Mouse (Mus musculus) MEL (cell line): ENCODE data around the gene Mr1. TPM values are rescaled to one million over a fixed set of nuclear protein-coding genes. Genes with fewer than 3 reads are reported as not detected.

Experiments used
- DNase-seq: peaks from one replicate; pipeline ENCODE4 v3.0.0; 2011; ENCODE audit warnings: low read depth, low spot score
- H3K27ac ChIP-seq: 2 replicates; pipeline ENCODE4 v1.5.1; 2012; ENCODE audit warnings: low read depth, mild to moderate bottlenecking, control low read depth, low read length, moderate library complexity; ENCODE audit not compliant: control insufficient read depth
- H3K27me3 ChIP-seq, 2 experiments: fragments of 150-350 bp in 1 of 2; sonication (generic) in 1 of 2; 2 replicates each; pipeline ENCODE4 v1.6.1; 2012; ENCODE audit warnings: low read length in 2 of 2, mild to moderate bottlenecking in 2 of 2, improper control_type of control experiment in 1 of 2, moderate library complexity in 1 of 2; ENCODE audit not compliant: insufficient read depth in 2 of 2, control insufficient read depth in 1 of 2
- H3K36me3 ChIP-seq, 2 experiments: 2 replicates each; pipeline ENCODE4 v1.6.1; 2012 to 2014; ENCODE audit warnings: low read length in 2 of 2, improper control_type of control experiment in 1 of 2, inconsistent platforms in 1 of 2, mild to moderate bottlenecking in 1 of 2; ENCODE audit not compliant: insufficient read depth in 2 of 2, control insufficient read depth in 1 of 2
- H3K4me1 ChIP-seq, 2 experiments: fragments of 150-350 bp in 1 of 2; sonication (generic) in 1 of 2; 2 replicates each; pipeline ENCODE4 v1.6.1; 2012; ENCODE audit warnings: low read length in 2 of 2, improper control_type of control experiment in 1 of 2, mild to moderate bottlenecking in 1 of 2; ENCODE audit not compliant: insufficient read depth in 2 of 2, control insufficient read depth in 1 of 2
- H3K4me3 ChIP-seq, 2 experiments: fragments of 150-350 bp in 1 of 2; sonication (generic) in 1 of 2; 2 replicates each; pipeline ENCODE4 v1.5.1; 2012; ENCODE audit warnings: low read depth in 2 of 2, low read length in 2 of 2, mild to moderate bottlenecking in 2 of 2, moderate library complexity in 2 of 2, control low read depth in 1 of 2, improper control_type of control experiment in 1 of 2; ENCODE audit not compliant: control insufficient read depth in 1 of 2, insufficient read depth in 1 of 2
- H3K79me2 ChIP-seq: 2 replicates; pipeline ENCODE4 v1.6.1; 2012; ENCODE audit warnings: mild to moderate bottlenecking, low read length, moderate library complexity; ENCODE audit not compliant: control insufficient read depth, poor library complexity, insufficient read depth
- H3K9ac ChIP-seq: 2 replicates; pipeline ENCODE4 v1.6.1; 2012; ENCODE audit warnings: low read depth, mild to moderate bottlenecking, control low read depth, low read length, moderate library complexity; ENCODE audit not compliant: control insufficient read depth, poor library complexity, severe bottlenecking
- H3K9me3 ChIP-seq: fragments of 150-350 bp; sonication (generic); replicated peaks from 2 replicates; pipeline ENCODE4 v1.6.1; 2012; ENCODE audit warnings: mild to moderate bottlenecking, low read length, improper control_type of control experiment, moderate library complexity; ENCODE audit not compliant: insufficient read depth
- E2F4 ChIP-seq: IDR thresholded peaks from 2 replicates; pipeline ENCODE4 v1.6.1; 2011; ENCODE audit warnings: low read depth, low read length, improper control_type of control experiment, borderline replicate concordance
- EP300 ChIP-seq, 2 experiments: IDR thresholded peaks; 2 replicates each; pipeline ENCODE4 v1.6.1; 2011; ENCODE audit warnings: improper control_type of control experiment in 2 of 2, low read length in 2 of 2, low read depth in 1 of 2, mild to moderate bottlenecking in 1 of 2
- ETS1 ChIP-seq: IDR thresholded peaks from 2 replicates; pipeline ENCODE4 v1.6.1; 2012; ENCODE audit warnings: low read depth, mild to moderate bottlenecking, inconsistent platforms, low read length, improper control_type of control experiment, moderate library complexity
- GABPA ChIP-seq: IDR thresholded peaks from 2 replicates; pipeline ENCODE4 v1.6.1; 2012; ENCODE audit warnings: low read depth, mild to moderate bottlenecking, inconsistent platforms, low read length, improper control_type of control experiment, moderate library complexity
- HCFC1 ChIP-seq: IDR thresholded peaks from 2 replicates; pipeline ENCODE4 v1.6.1; 2012; ENCODE audit warnings: low read depth, mild to moderate bottlenecking, inconsistent platforms, low read length, improper control_type of control experiment, moderate library complexity
- KAT2A ChIP-seq: conservative IDR thresholded peaks from 2 replicates; pipeline ENCODE4 v1.6.1; 2012; ENCODE audit warnings: low read depth, low read length, improper control_type of control experiment, inconsistent platforms
- MAFK ChIP-seq: IDR thresholded peaks from 2 replicates; pipeline ENCODE4 v1.6.1; 2011; ENCODE audit warnings: low read depth, mild to moderate bottlenecking, low read length, improper control_type of control experiment, borderline replicate concordance
- MAX ChIP-seq: IDR thresholded peaks from 2 replicates; pipeline ENCODE4 v1.6.1; 2011; ENCODE audit warnings: low read length, improper control_type of control experiment
- MAZ ChIP-seq: IDR thresholded peaks from 2 replicates; pipeline ENCODE4 v1.6.1; 2012; ENCODE audit warnings: low read depth, mild to moderate bottlenecking, inconsistent platforms, low read length, improper control_type of control experiment
- MYB ChIP-seq: IDR thresholded peaks from 2 replicates; pipeline ENCODE4 v1.6.1; 2011; ENCODE audit warnings: mild to moderate bottlenecking, low read depth, low read length, improper control_type of control experiment
- MYC ChIP-seq: IDR thresholded peaks from 2 replicates; pipeline ENCODE4 v1.6.1; 2011; ENCODE audit warnings: low read depth, mild to moderate bottlenecking, low read length, improper control_type of control experiment, moderate library complexity
- NELFE ChIP-seq: IDR thresholded peaks from 2 replicates; pipeline ENCODE4 v1.6.1; 2011; ENCODE audit warnings: low read depth, low read length, improper control_type of control experiment
- NRF1 ChIP-seq: IDR thresholded peaks from 2 replicates; pipeline ENCODE4 v1.6.1; 2014; ENCODE audit warnings: low read depth, mild to moderate bottlenecking, inconsistent platforms, low read length, improper control_type of control experiment, moderate library complexity; ENCODE audit not compliant: poor library complexity, insufficient read depth, severe bottlenecking
- POLR2AphosphoS2 ChIP-seq: IDR thresholded peaks from 2 replicates; pipeline ENCODE4 v1.6.1; 2011; ENCODE audit warnings: low read length, improper control_type of control experiment
- POLR2AphosphoS5 ChIP-seq: IDR thresholded peaks from 2 replicates; pipeline ENCODE4 v1.6.1; 2012; ENCODE audit warnings: low read depth, borderline replicate concordance, mild to moderate bottlenecking, inconsistent platforms, low read length, moderate library complexity, mixed read lengths
- RCOR1 ChIP-seq: IDR thresholded peaks from 2 replicates; pipeline ENCODE4 v1.6.1; 2012; ENCODE audit warnings: low read depth, mild to moderate bottlenecking, inconsistent platforms, low read length, improper control_type of control experiment
- SMC3 ChIP-seq: IDR thresholded peaks from 2 replicates; pipeline ENCODE4 v1.6.1; 2011; ENCODE audit warnings: low read depth, low read length, improper control_type of control experiment
- TAL1 ChIP-seq: IDR thresholded peaks from 2 replicates; pipeline ENCODE4 v1.6.1; 2012; ENCODE audit warnings: mild to moderate bottlenecking, inconsistent platforms, low read length, moderate library complexity, mixed read lengths
- TCF12 ChIP-seq: IDR thresholded peaks from 2 replicates; pipeline ENCODE4 v1.6.1; 2014; ENCODE audit warnings: low read depth, mild to moderate bottlenecking, inconsistent platforms, low read length, improper control_type of control experiment, moderate library complexity
- UBTF ChIP-seq: IDR thresholded peaks from 2 replicates; pipeline ENCODE4 v1.6.1; 2012; ENCODE audit warnings: low read depth, mild to moderate bottlenecking, inconsistent platforms, low read length, improper control_type of control experiment, moderate library complexity, borderline replicate concordance; ENCODE audit not compliant: insufficient read depth
- USF1 ChIP-seq: IDR thresholded peaks from 2 replicates; pipeline ENCODE4 v1.6.1; 2014; ENCODE audit warnings: low read depth, mild to moderate bottlenecking, inconsistent platforms, low read length, improper control_type of control experiment, moderate library complexity
- ZKSCAN1 ChIP-seq: IDR thresholded peaks from 2 replicates; pipeline ENCODE4 v1.6.1; 2012; ENCODE audit warnings: low read depth, mild to moderate bottlenecking, inconsistent platforms, low read length, improper control_type of control experiment, moderate library complexity
- ZMIZ1 ChIP-seq: IDR thresholded peaks from 2 replicates; pipeline ENCODE4 v1.6.1; 2012; ENCODE audit warnings: low read depth, mild to moderate bottlenecking, inconsistent platforms, low read length, improper control_type of control experiment, moderate library complexity
- ZNF384 ChIP-seq: IDR thresholded peaks from 2 replicates; pipeline ENCODE4 v1.6.1; 2012; ENCODE audit warnings: low read depth, mild to moderate bottlenecking, inconsistent platforms, low read length, improper control_type of control experiment
- polyA plus RNA-seq, 2 experiments: library from polyadenylated mRNA; stranded (reverse) in 1 of 2; unstranded in 1 of 2; fragments of >175 nt in 1 of 2; fragments of >200 nt in 1 of 2; gene quantifications; 2 replicates each; pipeline versions ENCODE4 v1.2.1 to v1.2.4; 2012; ENCODE audit warnings: low replicate concordance in 2 of 2, low read depth in 1 of 2; ENCODE audit not compliant: insufficient read length in 2 of 2, insufficient read depth in 1 of 2, missing spikeins in 1 of 2
- total RNA-seq: library from RNA; depleted of rRNA; stranded (reverse); fragments of 300-350 nt; gene quantifications from 2 replicates; pipeline ENCODE4 v1.2.3, GENCODE M21; 2012

Mr1 gene
- total and polyA plus RNA-seq, 3 experiments: 2.0 to 3.9 TPM; not detected in 1

GRCm38 (mm10) chr1:155153906-155154305 is 7.3 kb upstream of the Mr1 start:
- H3K36me3 ChIP-seq: peaks cover 0 to 12% of the 10 kb centered on the region in 2 experiments; a peak in 2 of 4 replicates
- peaks cover 2 to 26% of the 10 kb centered on the region in 2 experiments for H3K4me1 ChIP-seq
- H3K27me3 ChIP-seq: no peaks in the 10 kb centered on the region
- H3K9me3 ChIP-seq: no peaks in the 10 kb centered on the region
- H3K27ac ChIP-seq: no peak overlapping the region
- H3K79me2 ChIP-seq: peaks cover 3% of the 10 kb centered on the region
- no peak overlapping the region for H3K9ac ChIP-seq
- no peak overlapping the region for H3K4me3 ChIP-seq
- TF ChIP-seq KAT2A (no peak), TCF12 (no peak), HCFC1 (no peak), MYB (no peak), MAX (no peak), ZMIZ1 (no peak), ZNF384 (no peak)
- DNase-seq: no peak

DNA sequence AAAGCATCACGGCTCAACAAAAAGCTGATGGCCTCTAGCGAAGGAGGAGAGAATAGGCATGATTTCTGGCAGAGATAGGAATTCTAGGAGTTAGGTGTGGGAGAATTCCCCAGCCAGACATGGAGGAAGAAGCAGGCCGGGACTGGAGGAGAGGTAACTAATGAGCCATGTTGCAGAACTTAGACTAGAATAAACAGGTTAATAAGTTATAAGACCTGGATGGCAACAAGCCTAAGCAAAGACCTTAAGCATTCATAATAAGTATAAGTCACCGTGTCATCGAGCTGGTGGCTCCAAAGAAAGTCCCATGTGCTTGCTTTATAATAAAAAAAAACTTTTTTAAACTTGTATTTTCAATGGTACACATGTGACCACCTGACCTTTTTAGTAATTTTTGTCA is 4.2 kb upstream of the Mr1 start:
- no peak for DNase-seq
- Histone ChIP-seq H3K9me3 (no peaks in the 10 kb centered on the region), H3K79me2 (no peaks in the 10 kb centered on the region), H3K9ac (no peak overlapping the region), H3K27ac (no peak overlapping the region), H3K27me3 (no peaks in the 10 kb centered on the region), H3K36me3 (peaks cover 0 to 8% of the 10 kb centered on the region in 2 experiments; a peak in 2 of 4 replicates), H3K4me1 (peaks cover 2 to 15% of the 10 kb centered on the region in 2 experiments; a peak in 3 of 4 replicates), H3K4me3 (no peak overlapping the region)
- TF ChIP-seq POLR2AphosphoS5: no peak
- no peak for TF ChIP-seq MAFK
- TF ChIP-seq ZKSCAN1: no peak
- TF ChIP-seq MYC: no peak
- TF ChIP-seq ETS1: no peak
- no peak for TF ChIP-seq TAL1

- DNase-seq: no peak
- no peak for TF ChIP-seq NELFE
- no peak for TF ChIP-seq ETS1
- no peak for TF ChIP-seq POLR2AphosphoS5
- no peak for TF ChIP-seq RCOR1
- no peak for TF ChIP-seq E2F4
- TF ChIP-seq MAZ: no peak
- TF ChIP-seq SMC3: no peak
- no peak for TF ChIP-seq POLR2AphosphoS2
- TF ChIP-seq TCF12: no peak
- TF ChIP-seq UBTF: no peak
- no peak for TF ChIP-seq MAX
- no peak for TF ChIP-seq USF1
- no peak for TF ChIP-seq KAT2A
- no peak for TF ChIP-seq NRF1
- no peak for TF ChIP-seq MYB
- no peak for TF ChIP-seq EP300 (IDR thresholded peaks at IDR 0.05; ENCODE audit: low read depth in 1 of 2, low read length in 2 of 2)
- no peak for TF ChIP-seq GABPA
- TF ChIP-seq, all 39 proteins: peak for 0
- Histone ChIP-seq H3K4me3 (no peak overlapping the region), H3K9me3 (no peaks in the 10 kb centered on the region), H3K27ac (no peak overlapping the region), H3K36me3 (peaks cover 0 to 3% of the 10 kb centered on the region in 2 experiments; a peak in 2 of 4 replicates), H3K79me2 (no peaks in the 10 kb centered on the region), H3K4me1 (peaks cover 4% of the 10 kb centered on the region in 2 experiments; a peak in 3 of 4 replicates), H3K9ac (no peak overlapping the region), H3K27me3 (no peaks in the 10 kb centered on the region)
Measured at GRCm38 (mm10) chr1:155149403-155149802, 2.8 kb upstream of the Mr1 start.
